Mouse (Mus musculus) thymus, adult 2 months (tissue): ENCODE data around the gene Zfp526. TPM values are rescaled to one million over a fixed set of nuclear protein-coding genes. Genes with fewer than 3 reads are reported as not detected.

ENCODE experiments used
- DNase-seq: peaks from one replicate; pipeline ENCODE4 v3.0.0; 2021
- H3K27ac ChIP-seq: fragments of 200-500 bp; 2 replicates; pipeline ENCODE4 v1.5.1; 2012; ENCODE audit warnings: low read length, control low read depth; ENCODE audit not compliant: control insufficient read depth, insufficient read depth
- H3K27me3 ChIP-seq: fragments of 200-500 bp; 2 replicates; pipeline ENCODE4 v1.6.1; 2012; ENCODE audit warnings: mild to moderate bottlenecking, low read length, moderate library complexity, mixed read lengths; ENCODE audit not compliant: control insufficient read depth, insufficient read depth
- H3K36me3 ChIP-seq: fragments of 200-500 bp; 2 replicates; pipeline ENCODE4 v1.6.1; 2012; ENCODE audit warnings: mild to moderate bottlenecking, low read length, moderate library complexity; ENCODE audit not compliant: control insufficient read depth, insufficient read depth
- H3K4me1 ChIP-seq: fragments of 200-500 bp; replicated peaks from 2 replicates; pipeline ENCODE4 v1.6.1; 2012; ENCODE audit warnings: low read length; ENCODE audit not compliant: control insufficient read depth, insufficient read depth
- H3K4me3 ChIP-seq: fragments of 200-500 bp; 2 replicates; pipeline ENCODE4 v1.5.1; 2012; ENCODE audit warnings: mild to moderate bottlenecking, low read length, control low read depth, moderate library complexity; ENCODE audit not compliant: control insufficient read depth, insufficient read depth
- CTCF ChIP-seq: fragments of 200-500 bp; IDR thresholded peaks from 2 replicates; pipeline ENCODE4 v1.5.1; 2012; ENCODE audit warnings: mild to moderate bottlenecking, control low read depth, low read length, moderate library complexity, borderline replicate concordance; ENCODE audit not compliant: control insufficient read depth, poor library complexity, insufficient read depth; ENCODE audit errors: extremely low read depth
- POLR2A ChIP-seq: fragments of 200-500 bp; IDR thresholded peaks from 2 replicates; pipeline ENCODE4 v1.6.1; 2012; ENCODE audit warnings: mild to moderate bottlenecking, low read length, control low read depth, moderate library complexity; ENCODE audit not compliant: control insufficient read depth, poor library complexity, insufficient read depth; ENCODE audit errors: extremely low read depth
- WGBS: fragments of 180-500 bp; shearing (Covaris S2); methylation state at CpG from one replicate; pipeline ENCODE4 v1.1.7; 2018; 5-methylcytosine and 5-hydroxymethylcytosine counted together
- polyA plus RNA-seq: library from polyadenylated mRNA; depleted of rRNA; stranded (reverse); fragments of >200 nt; gene quantifications from 2 replicates; pipeline ENCODE4 v1.2.3, GENCODE M21; 2012

Zfp526 gene
- polyA plus RNA-seq, 1 experiment, result 38.2 TPM

DNA sequence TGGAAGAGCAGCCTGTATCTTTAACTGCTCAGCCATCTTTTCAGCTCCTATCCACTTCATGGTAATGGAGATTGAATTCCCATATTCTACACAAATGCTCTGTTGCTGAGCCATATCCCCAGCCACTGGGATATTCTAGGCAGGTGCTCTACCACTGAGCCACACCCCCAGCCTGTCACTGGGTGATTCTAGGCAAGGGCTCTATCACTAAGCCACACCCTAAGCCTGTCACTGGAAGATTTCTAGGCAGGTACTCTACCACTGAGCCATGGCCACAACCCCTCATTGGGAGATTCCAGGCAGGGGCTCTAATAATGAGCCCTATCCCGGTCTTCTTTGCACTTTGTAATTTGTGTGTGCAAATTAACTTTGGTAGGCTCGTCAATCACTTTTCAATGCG, 26.1 kb upstream of the Zfp526 start:
- H3K27ac ChIP-seq, result no peak overlapping the region
- H3K4me3 ChIP-seq, result no peak overlapping the region
- peaks cover 5% of the 10 kb centered on the region; the same call in 1 of the 2 replicates for H3K4me1 ChIP-seq
- WGBS, result 97% methylated on average over 3 of the region's 3 CpGs
- TF ChIP-seq CTCF (no peak), POLR2A (no peak)
- no peaks in the 10 kb centered on the region for H3K36me3 ChIP-seq
- DNase-seq, result no peak
- no peaks in the 10 kb centered on the region for H3K27me3 ChIP-seq

DNA sequence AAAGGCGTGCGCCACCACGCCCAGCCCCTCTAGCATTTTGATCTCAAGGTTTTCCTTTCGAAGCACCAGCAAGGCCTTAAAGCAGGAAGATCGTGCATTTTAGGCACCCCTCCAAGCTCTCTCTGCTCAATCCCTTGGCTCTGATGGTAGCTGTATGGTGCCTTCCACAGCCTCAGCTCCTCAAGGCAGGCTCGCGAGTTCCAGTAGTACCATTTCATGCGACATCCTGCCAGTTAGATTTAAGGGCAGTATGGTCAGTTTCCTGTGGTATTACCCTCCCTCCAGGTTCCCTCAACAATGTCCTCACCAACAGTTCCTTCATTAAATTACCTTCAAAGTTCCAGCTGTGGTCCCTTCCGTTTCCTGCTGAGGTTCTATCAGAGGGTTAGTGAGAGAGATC, 25.1 kb upstream of the Zfp526 start:
- Histone ChIP-seq H3K27me3 (no peaks in the 10 kb centered on the region), H3K4me1 (peaks cover 5% of the 10 kb centered on the region; the same call in 1 of the 2 replicates), H3K27ac (no peak overlapping the region), H3K36me3 (no peaks in the 10 kb centered on the region), H3K4me3 (no peak overlapping the region)
- 35% methylated on average over 9 of the region's 9 CpGs for WGBS
- no peak for DNase-seq
- TF ChIP-seq CTCF, result no peak
- no peak for TF ChIP-seq POLR2A

DNA sequence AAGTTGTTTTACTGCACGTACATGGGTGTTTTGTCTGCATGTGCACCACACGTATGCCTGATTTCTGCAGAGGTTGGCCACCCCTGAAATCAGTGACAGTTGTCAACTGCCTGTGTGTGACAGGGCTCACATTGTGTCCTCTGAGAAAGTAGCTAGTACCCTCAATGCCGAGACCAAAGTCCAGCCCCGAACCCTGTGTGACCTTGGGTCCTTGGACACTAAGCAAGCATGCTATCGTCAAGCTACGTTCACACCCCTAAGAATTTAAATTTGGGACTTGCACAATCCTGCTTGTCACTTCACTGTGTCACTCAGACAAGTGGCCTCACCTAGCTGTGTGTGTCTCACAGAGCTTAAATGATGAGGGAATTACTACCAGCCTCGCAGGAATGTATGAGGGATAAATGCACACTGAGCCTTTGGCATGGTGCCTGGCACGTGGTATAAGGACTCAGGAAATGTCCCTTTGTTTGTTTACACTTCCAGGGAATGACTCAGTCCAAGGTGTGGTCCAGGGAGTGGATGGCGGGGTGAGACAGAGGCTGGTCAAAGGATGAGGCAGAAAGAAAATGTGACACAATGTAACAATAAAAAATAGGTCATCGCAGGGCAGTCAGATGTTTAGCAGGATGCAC, 23.7 kb upstream of the Zfp526 start:
- DNase-seq, result no peak
- no peaks in the 10 kb centered on the region for H3K27me3 ChIP-seq
- H3K4me1 ChIP-seq, result peaks cover 5% of the 10 kb centered on the region; the same call in 1 of the 2 replicates
- 91% methylated on average over 10 of the region's 10 CpGs for WGBS
- peaks cover 1% of the 10 kb centered on the region for H3K36me3 ChIP-seq
- H3K4me3 ChIP-seq, result no peak overlapping the region
- TF ChIP-seq CTCF, result no peak
- no peak for TF ChIP-seq POLR2A
- H3K27ac ChIP-seq, result no peak overlapping the region

DNA sequence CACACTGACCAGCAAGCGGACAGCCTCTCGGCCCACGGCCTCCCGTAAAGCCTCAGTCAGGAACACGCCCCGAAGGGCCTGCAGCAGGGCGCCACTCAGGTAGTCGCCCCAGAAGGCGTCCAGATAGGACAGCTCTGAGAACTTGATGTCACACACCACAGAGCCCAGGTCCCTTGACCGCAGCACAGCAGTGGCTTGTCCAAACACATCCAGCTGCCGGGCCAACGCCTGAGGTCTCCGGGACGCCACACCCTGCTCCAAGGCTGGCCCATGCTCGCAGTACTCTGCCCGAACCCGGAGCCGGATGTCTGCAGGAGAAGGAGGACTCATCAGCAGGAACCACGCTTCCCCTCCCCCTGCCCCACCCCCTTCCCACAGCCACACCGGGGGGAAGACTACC, 17.6 kb upstream of the Zfp526 start:
- TF ChIP-seq CTCF (no peak), POLR2A (no peak)
- Histone ChIP-seq H3K36me3 (peaks cover 12% of the 10 kb centered on the region), H3K4me3 (no peak overlapping the region), H3K27ac (no peak overlapping the region), H3K4me1 (peaks cover 44% of the 10 kb centered on the region), H3K27me3 (no peaks in the 10 kb centered on the region)
- WGBS, result 67% methylated on average over 20 of the region's 20 CpGs
- no peak for DNase-seq

DNA sequence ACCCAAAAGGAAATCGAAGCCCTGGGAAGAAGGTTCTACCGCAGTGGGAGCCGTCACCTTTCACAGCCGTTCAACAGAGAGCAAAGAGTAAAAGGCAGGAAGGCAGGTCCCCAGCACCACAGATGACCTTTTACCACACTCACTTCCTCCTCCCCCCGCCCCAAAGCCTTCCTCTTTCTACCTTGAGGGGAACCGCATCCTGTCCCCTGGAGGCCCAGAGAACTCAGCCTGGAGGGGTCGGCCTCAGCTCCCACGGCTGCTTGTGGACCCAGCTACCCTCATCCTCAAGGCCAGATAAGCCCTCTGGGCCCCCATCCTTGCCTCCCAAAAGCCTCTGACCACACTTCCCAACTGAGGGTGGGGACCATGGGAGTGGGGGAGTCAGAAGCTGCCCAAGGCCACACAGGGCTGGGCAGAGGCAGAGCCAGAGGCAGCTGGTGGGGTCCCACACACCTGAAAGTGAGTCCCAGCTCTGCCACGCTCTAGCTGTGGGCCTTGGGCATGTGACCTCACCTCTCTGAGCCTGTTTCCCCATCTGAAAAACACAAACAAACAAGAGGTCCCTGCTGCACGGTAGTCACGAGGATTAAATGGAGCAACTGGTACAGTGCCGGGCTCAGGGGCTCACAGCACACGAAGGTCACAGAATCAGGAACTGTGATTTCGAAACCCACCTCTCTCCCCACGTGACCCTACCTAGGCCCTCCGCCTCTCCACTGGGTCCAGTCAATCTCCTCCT, 15.7 kb upstream of the Zfp526 start:
- WGBS, result 11% methylated on average over 16 of the region's 16 CpGs
- Histone ChIP-seq H3K27ac (peak overlapping the region; percentile 83), H3K4me3 (peak overlapping the region; percentile 25), H3K36me3 (peaks cover 15% of the 10 kb centered on the region), H3K4me1 (peaks cover 50% of the 10 kb centered on the region), H3K27me3 (no peaks in the 10 kb centered on the region)
- no peak for TF ChIP-seq CTCF
- TF ChIP-seq POLR2A, result no peak
- DNase-seq, result peak; percentile 80

DNA sequence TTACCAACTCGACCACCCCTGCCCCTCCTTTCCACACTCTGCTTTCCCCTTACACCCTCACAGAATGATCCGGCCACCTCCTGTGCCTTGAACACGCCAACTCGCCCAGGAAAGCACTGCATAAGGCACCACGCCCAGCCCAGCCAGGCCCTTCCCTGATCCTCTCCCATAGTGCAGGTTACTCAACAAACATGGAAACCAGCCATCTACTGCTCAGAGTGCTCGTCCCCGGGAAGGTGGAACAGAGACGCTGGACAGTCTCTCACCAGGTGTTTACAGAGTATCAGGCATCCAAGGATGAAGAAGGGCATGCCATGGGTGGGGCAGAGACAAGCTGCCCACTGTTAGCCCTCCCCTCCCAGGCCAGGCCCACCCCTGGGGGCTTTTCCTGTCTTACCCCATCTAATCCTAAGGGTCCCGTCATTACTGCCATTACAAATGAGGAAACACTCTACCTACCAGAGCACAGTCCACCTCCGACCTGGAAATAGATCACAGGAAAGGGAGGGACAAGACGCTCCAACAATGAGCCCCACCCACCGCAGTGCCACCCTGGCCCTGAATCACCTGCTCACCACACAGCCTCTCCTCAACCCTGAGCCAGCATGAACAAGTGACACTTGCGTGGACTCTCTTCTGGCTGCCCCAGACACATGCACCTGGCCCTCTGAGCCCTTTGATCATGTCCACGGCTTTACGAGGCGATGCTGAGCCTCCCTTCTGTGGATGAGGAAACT, 15.0 kb upstream of the Zfp526 start:
- TF ChIP-seq POLR2A, result no peak
- TF ChIP-seq CTCF, result no peak
- H3K27ac ChIP-seq, result peak overlapping the region; percentile 83
- H3K27me3 ChIP-seq, result no peaks in the 10 kb centered on the region
- H3K4me1 ChIP-seq, result peaks cover 52% of the 10 kb centered on the region
- no peak for DNase-seq
- H3K36me3 ChIP-seq, result peaks cover 20% of the 10 kb centered on the region
- 77% methylated on average over 16 of the region's 16 CpGs for WGBS
- peak overlapping the region; percentile 25; the same call in 1 of the 2 replicates for H3K4me3 ChIP-seq
